Mouse (Mus musculus): Measurements from ENCODE around the gene Smarcd3.
A peak's percentile ranks its signal among the peaks of the same experiment; 100 is the strongest.

Smarcd3 gene

DNA sequence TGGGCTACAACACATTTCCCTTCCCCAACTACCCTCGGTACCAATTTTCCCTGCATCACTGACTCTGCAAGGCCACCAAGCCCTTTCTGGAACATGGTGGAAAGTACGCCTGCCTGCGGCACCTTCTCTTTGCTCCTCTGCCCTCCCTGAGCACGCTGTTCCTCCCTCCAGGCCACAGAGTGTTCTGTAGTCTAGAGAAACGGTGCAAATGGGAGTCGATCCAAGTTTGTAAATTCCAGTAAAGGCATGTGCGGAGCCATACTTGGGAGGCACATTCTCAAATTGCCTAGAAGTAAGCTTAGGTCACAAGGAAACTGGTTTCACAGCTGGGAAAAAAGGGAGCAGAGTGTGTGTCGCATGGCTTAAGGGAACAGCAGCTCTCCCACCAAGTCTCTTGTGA is 4.1 kb downstream of the Smarcd3 start:
- peak; percentile 44 for DNase-seq

DNA sequence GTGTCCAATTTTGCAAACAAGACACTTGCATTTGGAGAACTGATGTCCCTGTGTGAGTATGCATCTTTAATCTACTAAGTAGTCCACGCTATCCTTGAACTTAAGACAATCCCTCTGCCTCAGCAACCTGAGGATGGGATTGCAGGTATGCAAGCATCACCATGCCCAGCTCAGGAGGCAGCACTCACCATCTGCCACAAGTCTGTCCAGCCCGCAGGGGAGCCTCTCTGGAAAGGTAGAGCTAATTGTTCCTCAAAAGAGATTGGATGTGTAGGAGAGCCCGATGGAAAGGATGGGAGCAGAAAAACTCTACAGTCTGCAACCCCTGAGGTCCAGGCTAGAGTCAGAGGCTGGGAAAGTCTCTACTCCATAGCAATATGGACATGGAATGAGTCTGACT is 5.3 kb downstream of the Smarcd3 start:
- no peak for DNase-seq

DNA sequence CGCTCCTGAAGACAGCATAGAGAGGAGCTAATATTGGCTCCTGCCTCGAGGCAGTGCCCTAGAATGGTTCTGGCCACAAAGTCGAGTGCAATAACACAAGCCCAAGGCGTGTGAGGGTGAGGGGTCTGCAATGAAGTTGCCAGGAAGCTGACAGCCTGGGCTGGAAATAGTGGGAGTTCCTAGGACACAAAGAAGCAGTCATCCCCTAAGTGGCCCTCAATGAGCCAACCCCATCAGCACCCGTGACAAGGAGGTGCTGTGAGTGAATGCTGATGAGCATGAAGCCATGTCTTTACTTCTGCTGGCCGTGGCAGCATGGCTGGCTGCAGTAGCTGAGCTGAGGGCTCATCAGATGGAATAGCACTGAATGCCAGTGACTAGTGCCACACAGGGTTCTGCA is 9.1 kb downstream of the Smarcd3 start:
- DNase-seq: no peak

DNA sequence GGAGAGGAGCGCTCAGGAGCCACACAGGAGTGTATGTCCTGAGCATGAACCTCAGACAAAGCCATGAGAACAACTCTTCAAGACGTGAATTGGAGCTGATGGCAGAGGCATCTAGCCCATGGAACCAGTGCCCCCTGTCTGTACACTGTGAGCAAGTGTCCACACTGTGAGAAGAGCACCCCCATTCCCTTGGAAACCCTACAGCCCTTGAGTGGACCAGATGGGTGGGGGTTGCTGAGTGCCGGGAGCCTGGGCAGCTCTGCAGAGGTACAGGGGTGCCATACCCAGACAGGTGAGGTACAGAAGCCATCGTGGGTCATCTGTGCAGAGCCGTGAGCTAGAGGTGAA is 11.9 kb downstream of the Smarcd3 start:
- no peak for DNase-seq

DNA sequence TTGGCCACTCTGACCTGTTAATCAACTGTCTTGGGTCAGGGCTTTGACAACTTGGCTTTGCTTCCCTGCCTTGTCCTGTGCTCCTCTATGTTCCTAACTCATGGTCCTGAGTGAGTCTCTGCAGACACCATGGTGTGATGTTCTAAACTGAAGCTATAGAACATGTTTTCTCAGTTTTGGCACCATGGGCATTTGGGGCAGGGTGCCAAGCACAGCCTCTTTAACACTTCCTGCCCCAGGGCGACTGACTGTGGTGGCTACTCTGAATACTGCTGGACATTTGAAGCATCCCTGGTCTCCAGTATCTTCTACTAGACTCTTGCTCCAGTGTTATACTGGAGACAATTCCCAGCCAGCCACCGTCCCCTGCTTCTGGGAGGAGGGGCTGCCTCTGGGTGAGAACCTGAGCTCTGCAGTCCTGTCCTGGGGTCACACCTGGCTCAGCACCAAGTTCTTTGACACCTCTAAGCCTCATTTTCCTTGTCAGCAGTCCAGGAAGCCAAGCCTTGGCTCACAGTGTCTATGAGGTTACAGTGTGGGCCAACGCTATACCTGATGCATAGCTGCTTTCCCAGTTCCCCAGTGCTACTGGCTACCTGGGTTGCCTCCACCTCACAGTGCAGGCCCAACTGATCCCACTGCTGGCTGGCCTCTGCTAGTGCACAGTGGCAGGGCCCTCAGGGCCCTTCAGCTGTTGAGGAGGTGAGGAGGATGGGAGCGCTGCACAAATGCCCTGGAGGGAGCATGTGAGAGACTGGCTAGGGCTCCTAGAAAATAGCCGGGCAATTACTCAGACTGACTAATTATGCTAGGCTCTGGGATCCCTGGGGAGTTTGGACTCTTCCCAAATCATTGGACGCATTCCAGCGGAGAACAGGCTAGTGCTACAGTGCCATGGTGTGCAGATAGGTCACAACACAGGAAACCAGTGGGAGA is 12.6 kb downstream of the Smarcd3 start:
- peak; percentile 69 for DNase-seq

DNA sequence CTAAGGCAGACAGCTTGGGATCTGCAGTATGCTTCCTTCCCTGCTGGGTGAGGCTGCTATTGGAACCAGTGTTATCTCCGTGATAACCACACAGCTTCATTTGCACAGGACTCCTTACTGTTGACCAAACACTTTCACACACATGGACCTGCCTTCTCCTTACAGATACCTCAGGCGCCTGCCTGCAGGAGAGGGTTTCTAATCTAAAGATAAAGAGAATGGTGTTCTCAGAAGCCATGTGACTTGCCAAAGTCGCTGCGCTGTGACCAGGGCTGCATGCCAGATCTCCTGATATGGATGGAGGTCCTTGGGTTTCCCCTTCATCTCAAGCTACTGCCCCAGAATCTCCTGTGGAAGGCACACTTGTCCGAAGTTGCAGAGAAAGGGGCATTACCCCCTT is 14.8 kb downstream of the Smarcd3 start:
- no peak for DNase-seq

DNA sequence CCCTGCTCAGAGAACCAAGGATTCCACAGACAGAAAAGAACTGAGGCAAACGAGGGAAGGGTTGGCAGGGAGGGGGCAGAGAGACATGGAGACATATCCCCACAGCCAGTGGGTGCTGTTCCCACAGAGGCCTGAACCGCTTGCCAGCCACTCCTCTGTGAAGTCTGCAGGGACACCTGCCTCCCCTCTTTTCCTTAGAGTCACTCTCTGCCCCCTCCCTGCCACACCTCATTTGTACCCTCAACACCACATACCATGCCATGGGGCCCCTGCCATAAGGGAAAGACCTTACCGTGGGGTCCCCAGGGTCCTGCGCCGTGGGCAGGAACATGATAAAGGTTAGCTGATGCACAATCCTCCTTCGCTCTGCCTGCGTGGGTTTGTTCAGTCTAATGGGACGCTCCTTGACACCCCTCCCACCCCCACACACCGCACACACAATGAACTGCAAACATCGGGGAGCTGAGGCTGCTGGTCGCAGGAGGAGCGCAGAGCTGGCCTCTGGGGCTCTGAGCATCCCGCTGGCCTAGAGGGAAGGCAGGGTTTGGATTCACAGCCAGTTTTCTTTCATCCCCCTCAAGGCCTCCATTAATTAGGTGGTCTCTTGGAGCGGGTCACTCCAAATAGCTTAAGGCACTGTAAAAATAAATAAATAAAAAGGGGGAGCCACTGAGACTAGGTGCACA is 18.1 kb downstream of the Smarcd3 start:
- no peak for DNase-seq

DNA sequence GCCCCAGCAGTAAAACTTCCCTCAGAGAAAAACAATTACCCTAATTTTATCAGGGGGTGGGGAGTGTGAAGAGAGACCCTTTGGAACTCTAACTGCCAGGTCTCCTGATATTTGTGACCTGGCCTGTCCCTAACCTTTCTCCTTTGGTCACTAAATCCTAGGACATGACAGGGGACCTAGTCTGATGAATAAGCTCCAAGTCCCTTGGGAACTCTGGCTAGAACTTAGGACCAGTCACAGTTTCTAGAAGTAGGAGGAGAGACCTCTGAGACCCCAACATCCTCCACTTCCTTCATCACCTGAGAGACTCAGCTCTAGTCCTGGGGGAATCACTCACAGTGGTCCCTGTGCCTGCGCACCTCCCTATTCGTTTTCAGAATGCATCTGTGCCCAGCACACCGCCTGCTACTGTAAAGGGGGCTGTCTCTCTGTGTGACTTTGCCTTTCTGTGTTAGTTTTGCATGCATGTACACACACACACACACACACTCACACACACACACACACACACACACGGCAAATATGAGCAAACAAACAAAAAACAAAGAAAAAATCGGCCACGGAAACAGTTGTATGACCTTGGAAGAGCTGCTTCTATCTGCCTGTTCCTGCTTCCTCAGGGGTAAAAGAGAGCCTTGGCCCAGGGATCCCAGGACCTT is 18.8 kb downstream of the Smarcd3 start:
- no peak for DNase-seq

DNA sequence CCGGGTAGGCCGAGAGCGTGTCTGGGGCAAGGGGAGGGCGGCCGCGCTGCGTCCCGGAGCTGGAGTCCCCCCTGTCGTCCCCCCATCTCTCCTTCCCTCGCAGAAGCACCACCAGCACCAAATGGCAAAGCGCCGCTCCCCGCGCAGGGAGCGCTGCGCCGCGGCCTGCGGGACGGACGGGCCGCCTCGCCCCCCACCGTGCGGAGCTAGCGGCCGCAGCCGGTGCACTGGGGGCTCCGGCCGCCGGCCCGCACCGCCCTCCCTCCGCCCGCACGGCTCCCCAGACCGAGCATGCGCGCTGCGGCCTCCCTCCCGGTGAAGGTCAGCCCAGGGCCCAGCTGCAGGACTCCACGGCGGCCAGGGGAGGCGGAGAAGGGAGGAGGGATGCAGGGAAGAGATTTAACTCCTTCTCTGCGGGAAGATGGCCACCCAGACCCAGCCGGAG is 19.5 kb downstream of the Smarcd3 start:
- DNase-seq: peak; percentile 91

DNA sequence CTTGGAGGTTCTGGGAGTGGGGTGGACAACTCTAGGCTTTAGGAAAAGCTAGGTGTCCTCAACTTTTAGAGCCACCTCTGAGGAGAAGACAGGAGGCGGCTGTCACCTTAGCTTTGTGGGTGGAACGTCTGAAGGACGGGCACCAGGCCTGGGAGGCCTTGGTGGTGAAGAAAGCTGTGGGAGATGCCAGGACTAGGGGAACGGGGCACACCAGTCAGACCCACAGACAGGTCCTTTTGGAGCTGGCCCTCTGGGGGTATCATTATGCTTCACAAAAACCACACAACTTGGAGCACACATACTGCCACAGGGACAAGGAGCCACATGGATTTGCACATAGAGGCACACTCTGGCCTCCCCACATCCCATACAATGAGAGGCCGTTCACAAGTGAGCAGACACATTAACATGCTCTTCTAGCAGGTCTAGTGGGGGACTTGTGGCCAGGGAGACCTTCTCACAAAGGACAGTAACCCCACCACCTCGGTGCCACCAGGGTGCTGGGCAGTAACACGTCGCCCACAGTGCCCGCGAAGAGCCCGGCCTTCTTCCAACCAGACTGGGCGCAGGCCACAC is 20.0 kb downstream of the Smarcd3 start:
- DNase-seq: no peak

DNA sequence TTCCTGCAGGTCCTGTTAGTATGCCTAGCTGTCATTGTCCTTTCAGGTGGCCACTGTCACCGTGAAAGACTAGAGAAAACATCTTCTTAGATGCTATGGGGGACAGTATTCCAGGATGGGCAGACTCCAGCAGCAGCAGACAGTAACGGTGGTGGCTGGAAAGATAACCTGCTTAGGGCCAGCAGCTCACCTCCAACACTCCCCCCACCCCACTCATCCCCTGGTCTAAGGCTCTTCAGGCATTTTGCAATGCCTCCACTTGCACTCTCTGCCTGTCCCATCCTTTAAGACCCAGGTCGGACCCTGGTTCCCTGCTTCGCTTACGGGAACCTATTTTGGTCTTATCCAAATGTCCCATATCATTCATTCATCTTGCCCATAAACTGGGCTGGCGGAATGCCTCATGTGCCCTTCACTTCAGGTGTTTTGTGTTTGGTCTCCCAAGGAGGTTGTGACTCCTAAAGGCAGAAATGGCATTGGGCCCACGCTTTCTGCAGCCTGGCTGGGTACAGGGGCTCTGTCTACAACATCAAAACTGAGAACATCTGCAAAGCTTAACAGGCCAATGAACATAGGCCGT is 20.7 kb downstream of the Smarcd3 start:
- DNase-seq: no peak

DNA sequence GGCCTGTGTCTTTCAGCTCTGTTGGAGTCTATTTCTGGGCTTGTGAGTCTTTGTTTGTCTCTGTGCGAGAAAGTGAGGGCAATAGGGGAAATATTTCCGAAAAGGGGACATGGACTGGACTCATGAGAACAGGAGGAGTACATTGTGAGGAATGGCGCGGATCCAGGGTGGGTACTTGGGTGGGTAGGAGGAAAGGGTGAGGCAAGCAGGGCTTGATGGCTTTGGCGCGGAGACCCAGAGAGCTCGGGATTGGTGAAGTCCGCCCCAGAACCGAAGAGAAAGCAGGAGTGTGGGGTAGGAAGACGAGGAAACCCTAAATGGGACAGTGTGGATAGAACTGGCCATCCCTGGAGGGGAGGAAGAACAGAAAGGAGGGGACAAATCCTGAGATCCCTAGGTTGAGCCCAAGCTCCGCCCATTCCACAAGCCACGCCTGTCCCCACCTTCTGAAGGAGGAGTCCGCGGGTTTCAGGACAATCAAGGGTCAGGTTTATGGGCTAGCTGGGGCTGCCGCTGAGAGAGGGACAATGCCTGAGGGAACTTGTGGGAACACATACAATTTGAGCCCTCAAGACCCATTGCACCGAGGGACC is 21.4 kb downstream of the Smarcd3 start:
- DNase-seq: peak; percentile 94

DNA sequence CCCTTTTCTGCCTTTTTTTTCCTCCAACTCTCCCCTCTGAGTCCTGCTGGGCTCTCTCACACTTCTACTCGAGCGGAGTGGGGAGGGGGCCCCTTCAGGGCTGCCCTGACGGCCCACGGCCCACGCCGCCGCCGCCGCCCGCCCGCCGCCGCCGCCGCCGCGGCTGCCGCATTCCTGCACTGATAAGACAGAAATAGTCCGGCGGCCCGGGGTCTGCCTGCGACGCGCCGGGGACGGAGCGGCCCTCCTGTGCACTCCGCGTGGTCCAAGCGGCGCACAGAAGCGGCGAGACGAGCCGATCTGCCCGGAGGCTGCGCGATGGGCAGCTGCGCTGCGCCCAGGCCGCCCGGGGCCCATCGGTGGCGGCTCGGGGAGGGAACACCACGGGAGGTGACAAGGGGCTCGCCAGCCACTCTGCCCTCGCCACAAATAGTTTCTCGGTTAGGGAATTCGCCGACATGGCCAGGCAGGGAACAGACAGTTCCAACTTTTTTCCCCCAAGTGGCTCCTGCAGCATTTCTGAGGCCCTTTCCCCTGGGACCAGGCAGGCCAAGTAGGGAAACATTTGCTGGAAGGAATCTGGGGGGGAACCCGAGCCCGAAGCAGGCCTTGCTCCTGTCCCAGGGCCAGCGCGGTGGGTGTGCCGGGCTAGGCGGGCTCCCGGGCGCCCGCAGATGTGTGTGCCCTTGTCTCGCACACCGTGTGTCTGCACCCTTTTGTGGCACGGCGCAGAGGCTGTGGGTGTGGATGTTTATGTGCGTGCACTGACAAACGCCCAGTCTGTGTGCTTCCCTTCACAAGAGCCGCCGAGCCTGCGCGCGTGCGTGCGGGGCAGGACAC is 22.1 kb downstream of the Smarcd3 start:
- DNase-seq: peak; percentile 84

DNA sequence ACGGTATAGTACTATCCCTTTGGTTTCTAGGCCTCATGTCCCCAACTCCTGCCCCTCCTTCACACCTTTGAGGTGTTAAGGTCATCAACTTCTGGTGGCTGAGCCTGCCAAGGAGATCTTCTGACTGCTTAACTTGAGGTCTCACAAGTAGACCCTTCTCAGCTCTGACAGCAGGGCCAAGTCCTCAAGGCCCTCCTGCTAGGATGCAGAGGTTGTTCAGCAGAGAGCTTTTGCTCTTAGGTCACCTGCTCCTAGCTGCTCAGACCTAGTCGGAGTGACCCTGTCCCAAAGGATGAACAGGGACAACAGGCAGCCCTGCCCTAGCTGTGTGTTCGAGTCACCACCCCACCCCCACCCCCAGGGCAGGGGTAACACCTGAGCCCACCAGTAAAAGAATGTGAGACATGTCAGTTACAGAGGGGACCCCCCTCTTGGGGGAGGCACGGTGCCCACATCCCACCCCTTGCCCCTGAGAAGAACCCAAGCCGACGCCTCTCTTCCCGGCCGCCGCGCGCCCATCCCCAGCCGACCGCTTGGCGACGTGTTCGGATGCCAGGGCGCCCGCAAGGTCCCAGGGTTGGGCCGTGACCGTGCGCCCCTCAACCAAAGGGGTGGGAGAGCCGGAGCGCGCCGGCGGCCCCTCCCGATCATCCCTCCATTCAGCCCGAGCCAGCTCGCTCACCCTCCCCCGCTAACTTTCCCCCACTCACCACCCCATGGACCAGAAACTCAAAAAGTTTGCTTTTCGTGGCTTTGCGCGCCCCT is 23.0 kb downstream of the Smarcd3 start:
- no peak for DNase-seq

DNA sequence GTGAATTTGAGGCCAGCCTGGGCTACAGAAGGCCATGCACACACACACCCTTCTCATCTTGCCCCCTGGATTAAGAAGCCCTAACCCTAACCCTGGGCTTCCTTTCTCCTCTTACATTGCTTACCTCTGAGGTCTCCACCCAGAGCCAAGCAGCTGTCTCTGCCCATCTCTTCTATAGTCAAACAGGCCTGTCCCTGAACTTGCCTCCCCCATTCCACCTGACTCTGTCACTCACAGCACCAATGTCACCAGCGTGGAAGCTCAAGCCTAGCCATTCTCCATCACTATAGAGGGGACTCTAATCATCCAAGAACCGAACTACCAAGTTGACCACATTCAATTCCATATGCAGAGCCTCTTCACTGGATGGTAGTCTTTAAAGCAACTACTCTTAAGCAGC is 24.0 kb downstream of the Smarcd3 start:
- DNase-seq: no peak

DNA sequence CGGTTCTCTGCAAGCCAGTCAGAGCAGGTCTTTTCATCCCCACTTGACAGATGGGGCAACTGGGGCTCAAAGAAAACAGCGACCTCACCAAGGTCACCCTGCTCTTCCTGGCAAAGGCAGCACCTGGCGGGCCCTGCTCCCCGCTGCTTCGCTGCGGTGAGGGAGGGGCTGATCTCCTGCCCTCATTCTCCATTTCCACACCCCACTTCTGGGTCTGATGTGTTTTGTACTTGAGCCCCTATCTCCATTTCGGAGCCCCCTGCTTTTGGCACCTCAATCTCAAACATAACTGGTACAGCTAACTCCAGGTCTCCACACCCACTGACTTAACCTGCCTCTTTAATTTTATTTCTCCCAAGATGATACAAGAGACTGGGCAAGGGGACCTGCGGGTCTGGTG is 25.1 kb downstream of the Smarcd3 start:
- DNase-seq: no peak

DNA sequence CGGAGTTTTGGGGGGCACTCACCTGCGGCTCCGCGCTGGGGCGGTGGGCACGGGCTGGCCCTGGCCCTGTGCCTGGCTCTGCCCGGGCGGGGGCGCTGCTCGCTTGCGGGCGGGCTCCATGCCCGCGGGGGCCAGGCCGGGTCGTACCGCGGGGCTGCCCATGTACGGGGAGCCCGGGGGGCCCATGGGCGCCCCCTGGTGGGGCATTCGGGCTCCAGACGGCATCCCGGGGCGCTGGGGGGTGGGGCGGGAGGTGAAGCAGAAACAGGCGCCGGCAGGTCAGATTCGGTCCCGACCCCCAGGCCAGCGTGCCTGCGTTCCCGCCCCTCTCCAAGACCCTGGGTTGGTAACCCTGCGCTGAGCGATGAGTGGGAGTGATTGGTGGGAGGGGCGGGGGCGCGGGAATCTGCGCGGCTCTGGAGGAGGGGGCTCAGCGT is 25.6 kb downstream of the Smarcd3 start:
- peak; percentile 70 for DNase-seq

DNA sequence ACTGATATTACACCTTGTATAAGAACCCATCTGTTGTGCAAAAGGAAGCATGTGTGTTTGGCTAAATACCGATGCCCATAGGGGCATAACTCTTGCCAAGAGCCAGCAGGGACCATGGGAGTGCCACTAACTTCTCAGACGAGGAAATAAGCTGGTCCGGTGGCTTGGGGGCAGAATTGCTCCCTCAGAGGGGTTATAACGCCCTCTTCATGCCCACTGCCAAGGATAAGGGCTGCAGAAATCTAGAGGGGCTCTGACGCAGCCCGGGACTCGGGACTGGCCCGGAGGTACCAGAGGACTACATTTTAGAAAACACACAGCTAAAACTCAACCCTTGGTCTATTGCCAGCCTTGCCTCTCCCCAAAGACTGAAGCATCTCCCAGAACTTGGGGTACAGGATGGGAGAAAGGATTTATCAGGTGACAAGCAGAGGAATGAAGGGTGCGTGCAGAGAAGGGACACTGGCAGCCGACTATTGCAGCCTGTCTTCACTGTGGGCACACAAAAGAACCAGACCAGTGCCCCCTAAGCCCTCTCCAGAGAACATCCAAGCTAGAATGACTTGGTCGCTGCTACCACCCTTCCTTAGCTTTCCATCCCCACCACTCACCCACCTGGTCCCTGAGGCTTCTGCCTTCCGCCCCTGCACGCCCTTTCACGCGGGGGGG is 26.2 kb downstream of the Smarcd3 start:
- peak; percentile 25 for DNase-seq

DNA sequence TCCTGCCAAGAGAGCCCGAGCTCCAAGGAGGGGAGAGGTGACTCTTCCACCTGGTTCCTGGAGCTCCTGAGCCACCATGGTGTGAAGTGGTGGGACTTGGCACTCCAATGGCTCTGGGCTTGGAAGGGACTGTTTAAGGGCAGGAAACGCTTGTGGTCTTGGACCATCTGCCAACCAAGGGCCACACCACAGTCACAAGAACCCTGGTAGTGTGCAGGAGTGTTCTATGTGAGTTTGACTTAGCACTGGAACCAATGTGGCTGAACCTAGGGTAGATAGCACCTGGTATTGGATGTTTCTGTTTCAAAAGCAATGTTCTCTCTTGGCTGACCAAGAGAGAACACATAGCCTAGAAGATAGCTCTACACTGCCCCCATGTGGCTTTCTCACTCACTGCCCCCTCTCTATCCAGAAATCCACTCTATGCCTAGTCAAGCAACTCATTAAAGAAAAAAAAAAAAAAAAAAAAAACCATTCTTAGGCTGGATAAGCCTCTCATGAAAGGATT is 26.9 kb downstream of the Smarcd3 start:
- DNase-seq: peak; percentile 82
